Mouse (Mus musculus) C2C12 (cell line): ENCODE measurements at regions not wholly inside any gene's neighbourhood (a gene's known extent, or its start where the extent isn't known, plus 50 kb on each side); places are given as distances from the start of the nearest gene placed in this dataset.

Source experiments
- CEBPB ChIP-seq: IDR thresholded peaks from one replicate; pipeline ENCODE4 v1.6.1; 2011; ENCODE audit warnings: low read depth, mild to moderate bottlenecking, control low read depth, moderate library complexity
- CTCF ChIP-seq: IDR thresholded peaks from one replicate; pipeline ENCODE4 v1.5.1; 2011; ENCODE audit not compliant: control insufficient read depth, insufficient read depth, insufficient read length
- FOSL1 ChIP-seq: IDR thresholded peaks from one replicate; pipeline ENCODE4 v1.8.0; 2011; ENCODE audit warnings: mild to moderate bottlenecking, low read length; ENCODE audit not compliant: poor library complexity, insufficient read depth, severe bottlenecking
- MAX ChIP-seq: IDR thresholded peaks from one replicate; pipeline ENCODE4 v1.6.1; 2011; ENCODE audit warnings: mild to moderate bottlenecking, control low read depth
- MYOD1 ChIP-seq: IDR thresholded peaks from one replicate; pipeline ENCODE4 v1.6.1; 2011; ENCODE audit warnings: low read depth; ENCODE audit not compliant: control insufficient read depth, insufficient read length
- MYOG ChIP-seq: IDR thresholded peaks from one replicate; pipeline ENCODE4 v1.6.1; 2011; ENCODE audit not compliant: control insufficient read depth, insufficient read length; ENCODE audit errors: extremely low read depth
- USF1 ChIP-seq: IDR thresholded peaks from one replicate; pipeline ENCODE4 v1.6.1; 2011; ENCODE audit warnings: low read depth, mild to moderate bottlenecking, control low read depth, moderate library complexity

GRCm38 (mm10) chr8:87303522-87303921 lies 168.9 kb downstream of the Cbln1 start:
- TF ChIP-seq USF1 (no peak), MYOD1 (no peak), CTCF (no peak), FOSL1 (no peak), CEBPB (no peak), MYOG (no peak), MAX (no peak)
